Mouse (Mus musculus): ENCODE data around the gene Snx8. TPM values are rescaled to one million over a fixed set of nuclear protein-coding genes. Genes with fewer than 3 reads are reported as not detected.

Snx8 gene
- polyA plus RNA-seq (2012; rRNA removed), result 8.5 and 8.7 TPM in 2 replicates

DNA sequence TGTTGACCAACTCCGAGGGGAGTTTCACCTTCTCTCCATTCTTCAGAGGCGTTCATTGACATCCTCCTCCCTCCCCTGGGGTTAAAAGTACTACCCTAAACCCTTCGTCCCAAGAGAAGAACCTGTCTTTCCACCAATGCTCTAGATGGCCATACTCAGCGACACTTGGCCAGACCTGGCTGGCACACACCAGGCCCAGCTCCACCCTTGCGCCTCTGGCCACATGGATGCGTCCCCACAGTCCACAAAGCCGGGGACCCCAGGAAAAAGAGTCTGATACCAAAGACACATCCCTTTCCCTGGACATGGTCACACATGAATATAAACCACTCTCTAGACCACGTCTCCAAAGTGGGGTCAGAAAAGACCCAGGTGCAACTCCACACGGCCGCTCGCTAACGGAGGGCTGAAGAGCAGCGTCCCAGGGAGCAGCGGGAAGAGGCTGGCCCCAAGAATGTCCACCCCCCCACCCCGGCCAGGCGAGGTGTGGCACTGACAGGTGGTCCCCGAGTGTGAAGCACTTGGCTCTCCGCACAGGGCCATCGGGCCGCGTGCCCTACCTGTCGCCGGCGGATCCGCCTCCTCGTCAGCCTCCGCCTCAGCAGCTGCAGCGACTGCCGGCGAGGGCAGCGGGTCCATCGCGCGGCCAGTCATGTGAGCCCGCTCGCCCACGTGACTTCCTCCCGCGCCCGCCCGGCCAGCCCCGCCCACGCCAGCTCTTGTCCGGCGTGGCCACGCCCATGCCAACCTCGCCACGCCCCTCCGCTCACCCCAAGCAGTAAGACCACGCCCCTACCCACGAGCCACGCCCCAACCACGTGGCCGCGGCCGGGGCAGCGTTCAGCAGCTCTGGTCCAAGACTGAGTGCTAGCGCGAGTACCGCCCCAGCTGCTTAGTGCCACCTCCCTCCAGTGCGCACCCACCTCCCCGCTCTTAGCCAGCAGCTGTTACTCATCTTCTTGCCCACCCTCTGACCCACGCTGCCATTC is at the start of gene Snx8:
Gene Snx8 (minus strand): TSS at position 675 of the 989 bp plus-strand sequence.
- H3K4me1 ChIP-seq (ENCODE audit: control insufficient read depth, insufficient read depth, low read length), result peaks cover 1% of the 10 kb centered on the region; the same call in 1 of the 2 replicates
- H3K4me3 ChIP-seq (ENCODE audit: insufficient read depth, low read length), result peak within 1 kb of the TSS; percentile 36
- no peak for TF ChIP-seq POLR2A (IDR thresholded peaks at IDR 0.05; ENCODE audit: extremely low read depth, insufficient read depth, low read length)
- no peak for TF ChIP-seq CTCF (IDR thresholded peaks at IDR 0.05; ENCODE audit: extremely low read depth, insufficient read depth, low read length)
- H3K27ac ChIP-seq (ENCODE audit: insufficient read depth, low read length), result no peak within 1 kb of the TSS

DNA sequence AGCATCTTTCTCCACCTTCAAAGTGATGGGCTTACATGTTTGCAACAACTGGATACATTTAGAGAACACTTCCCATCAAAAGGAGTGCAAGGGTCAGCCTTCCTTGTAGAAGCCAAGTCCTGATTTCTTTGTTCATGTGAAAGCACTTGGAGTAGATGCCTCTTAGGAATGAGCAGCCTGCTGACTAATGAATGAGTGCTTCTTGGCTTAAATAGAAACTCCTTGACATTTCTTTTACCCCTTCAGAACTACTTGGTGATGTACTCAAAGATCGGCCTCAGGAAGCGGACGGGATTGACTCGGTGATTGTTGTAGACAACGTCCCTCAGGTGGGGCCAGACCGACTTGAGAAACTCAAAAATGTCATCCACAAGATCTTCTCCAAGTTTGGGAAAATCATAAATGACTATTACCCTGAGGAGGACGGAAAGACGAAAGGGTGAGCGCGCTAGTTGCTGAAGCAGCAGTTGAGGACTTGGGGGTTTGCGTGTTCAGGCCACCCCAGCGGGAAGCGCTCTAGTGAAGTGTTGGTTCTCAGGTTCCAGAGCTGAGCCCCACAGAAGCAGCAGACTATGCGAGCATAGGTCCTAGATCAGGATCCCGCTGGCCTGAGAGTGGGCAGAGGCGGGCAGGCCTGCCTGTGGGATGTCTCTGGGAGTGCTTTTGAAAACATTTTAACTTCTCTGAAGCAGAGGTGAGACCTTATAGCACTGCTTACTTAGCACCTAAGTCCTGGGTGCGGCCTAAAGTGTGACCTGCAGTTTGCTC is 36.1 kb upstream of the Snx8 start:
- peaks cover 9% of the 10 kb centered on the region for H3K4me1 ChIP-seq (ENCODE audit: control insufficient read depth, insufficient read depth, low read length)
- no peak overlapping the region for H3K27ac ChIP-seq (ENCODE audit: insufficient read depth, low read length)
- H3K4me3 ChIP-seq (ENCODE audit: insufficient read depth, low read length), result no peak overlapping the region
- TF ChIP-seq CTCF (IDR thresholded peaks at IDR 0.05; ENCODE audit: extremely low read depth, insufficient read depth, low read length), result no peak
- TF ChIP-seq POLR2A (IDR thresholded peaks at IDR 0.05; ENCODE audit: extremely low read depth, insufficient read depth, low read length), result no peak

DNA sequence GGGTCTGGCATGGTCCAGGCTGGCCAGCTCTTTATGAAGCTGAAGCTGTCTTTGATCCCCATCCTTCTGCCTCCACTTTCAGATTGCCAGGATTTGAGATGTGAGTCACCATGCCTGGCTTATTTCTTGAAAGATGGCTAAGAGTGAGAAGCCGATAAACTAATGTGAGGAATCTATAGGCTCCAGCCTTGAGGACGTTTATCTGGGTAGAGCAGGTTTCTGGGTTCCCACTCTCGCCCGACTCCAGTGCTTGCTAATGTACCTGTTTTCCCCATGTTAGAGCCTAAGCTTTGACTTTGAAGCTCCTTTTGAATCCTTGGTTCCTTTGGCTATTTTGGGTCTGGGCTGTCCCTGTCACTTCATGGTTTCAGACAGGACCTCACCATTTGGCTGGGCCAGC is 31.6 kb upstream of the Snx8 start:
- Histone ChIP-seq H3K4me1 (ENCODE audit: control insufficient read depth, insufficient read depth, low read length) (peaks cover 10% of the 10 kb centered on the region), H3K27ac (ENCODE audit: insufficient read depth, low read length) (no peak overlapping the region), H3K4me3 (ENCODE audit: insufficient read depth, low read length) (peak overlapping the region; percentile 69; the same call in 1 of the 2 replicates)
- TF ChIP-seq CTCF (IDR thresholded peaks at IDR 0.05; ENCODE audit: extremely low read depth, insufficient read depth, low read length) (no peak), POLR2A (IDR thresholded peaks at IDR 0.05; ENCODE audit: extremely low read depth, insufficient read depth, low read length) (no peak)

DNA sequence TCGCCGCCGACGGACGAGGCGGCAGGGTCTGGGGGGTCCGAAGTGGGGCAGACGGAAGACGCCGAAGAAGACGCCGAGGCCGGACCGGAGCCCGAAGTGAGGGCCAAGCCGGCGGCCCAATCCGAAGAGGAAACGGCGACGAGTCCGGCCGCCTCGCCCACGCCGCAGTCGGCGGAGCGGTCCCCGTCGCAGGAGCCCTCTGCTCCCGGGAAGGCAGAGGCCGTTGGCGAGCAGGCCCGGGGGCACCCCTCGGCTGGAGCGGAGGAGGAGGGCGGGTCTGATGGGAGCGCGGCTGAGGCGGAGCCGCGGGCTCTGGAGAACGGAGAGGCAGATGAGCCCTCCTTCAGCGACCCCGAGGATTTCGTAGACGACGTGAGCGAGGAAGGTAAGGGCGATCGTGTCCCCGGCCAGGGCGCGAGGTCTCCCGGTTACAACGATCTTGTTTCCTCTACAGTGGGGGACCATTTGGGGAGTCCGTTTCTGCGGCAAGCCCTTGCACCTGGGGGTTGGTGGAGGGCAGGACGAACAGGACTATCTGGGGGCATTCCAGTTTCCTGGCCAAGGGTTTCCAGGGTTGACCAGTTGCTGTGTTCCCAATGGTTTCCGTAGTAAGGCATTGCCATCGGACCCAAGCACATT is 30.5 kb upstream of the Snx8 start:
- TF ChIP-seq POLR2A (IDR thresholded peaks at IDR 0.05; ENCODE audit: extremely low read depth, insufficient read depth, low read length), result no peak
- TF ChIP-seq CTCF (IDR thresholded peaks at IDR 0.05; ENCODE audit: extremely low read depth, insufficient read depth, low read length), result no peak
- H3K4me1 ChIP-seq (ENCODE audit: control insufficient read depth, insufficient read depth, low read length), result peaks cover 10% of the 10 kb centered on the region
- H3K27ac ChIP-seq (ENCODE audit: insufficient read depth, low read length), result 0 out of 2 replicates have a peak overlapping the region, but pooled peaks have one; percentile 55

DNA sequence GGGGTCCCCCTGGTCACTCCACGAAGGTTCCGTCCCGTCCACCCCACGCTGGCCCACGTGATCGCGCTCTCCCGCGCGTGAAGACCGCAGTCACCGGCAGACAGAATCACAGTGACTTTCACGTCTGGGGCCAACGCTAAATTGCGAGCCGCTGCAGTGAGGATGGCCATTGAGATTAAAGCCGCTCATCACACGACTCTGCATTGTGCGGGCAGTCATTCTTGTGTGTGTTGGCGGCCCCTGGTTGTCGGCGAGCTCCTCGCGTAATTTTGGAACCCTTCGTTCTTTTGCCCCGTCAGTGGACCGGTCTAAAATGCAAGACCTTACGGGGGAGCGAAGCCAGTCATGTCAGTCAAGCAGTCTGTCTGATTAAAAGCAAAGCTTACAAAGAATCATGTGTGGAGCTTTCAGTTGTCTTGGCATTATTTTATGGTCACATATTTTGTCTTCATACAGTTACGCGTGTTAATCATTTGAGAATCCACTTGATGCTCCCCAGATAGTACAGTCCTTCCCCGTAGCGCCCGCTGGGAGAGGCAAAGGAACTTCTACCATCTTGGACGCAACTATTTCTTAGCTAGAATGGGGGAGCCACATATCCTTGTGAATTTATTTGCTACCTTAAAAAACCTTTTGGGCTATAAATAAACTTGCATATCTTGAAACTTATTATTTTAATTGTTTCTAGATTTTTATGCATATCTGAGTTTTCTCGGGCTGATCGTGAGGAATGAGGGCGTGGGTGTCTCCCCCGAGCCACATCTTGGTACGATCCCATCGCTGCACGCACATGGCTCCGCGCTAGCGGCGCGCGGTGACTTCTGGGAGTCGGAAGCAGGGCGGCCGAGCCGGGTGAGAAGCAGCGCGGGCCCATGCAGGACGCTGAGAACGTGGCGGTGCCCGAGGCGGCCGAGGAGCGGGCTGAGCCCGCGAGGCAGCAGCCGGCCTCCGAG is 29.7 kb upstream of the Snx8 start, which contains the start of gene Eif3b:
Gene Eif3b (plus strand): TSS at position 840 of the 953 bp plus-strand sequence.
- TF ChIP-seq CTCF (IDR thresholded peaks at IDR 0.05; ENCODE audit: extremely low read depth, insufficient read depth, low read length) (no peak), POLR2A (IDR thresholded peaks at IDR 0.05; ENCODE audit: extremely low read depth, insufficient read depth, low read length) (peak; percentile 86)
- Histone ChIP-seq H3K4me3 (ENCODE audit: insufficient read depth, low read length) (peak within 1 kb of the TSS; percentile 69), H3K4me1 (ENCODE audit: control insufficient read depth, insufficient read depth, low read length) (peaks cover 10% of the 10 kb centered on the region), H3K27ac (ENCODE audit: insufficient read depth, low read length) (peak within 1 kb of the TSS; percentile 88)

More for the DNA sequence above, 30.5 kb upstream of the Snx8 start:
- peak overlapping the region; percentile 69 for H3K4me3 ChIP-seq (ENCODE audit: insufficient read depth, low read length)

DNA sequence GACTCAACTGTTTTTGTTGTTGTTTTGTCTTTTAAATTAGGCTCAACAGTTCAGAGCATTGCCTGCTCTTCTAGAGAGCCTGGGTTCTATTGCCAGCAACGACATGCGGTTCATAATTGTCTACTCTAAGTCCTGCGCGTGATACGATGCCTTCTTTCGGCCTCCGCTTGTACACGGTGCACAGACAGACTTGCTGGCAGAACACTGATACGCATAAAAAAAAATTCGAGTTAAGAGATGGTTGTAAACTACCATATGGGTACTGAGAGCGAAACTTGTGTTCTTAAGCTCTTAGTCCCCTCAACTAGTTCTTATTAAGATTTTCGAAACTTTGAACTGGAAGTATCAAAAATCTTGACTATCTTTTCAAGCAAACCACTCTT is 29.0 kb upstream of the Snx8 start:
- Histone ChIP-seq H3K4me3 (ENCODE audit: insufficient read depth, low read length) (peak overlapping the region; percentile 69), H3K27ac (ENCODE audit: insufficient read depth, low read length) (peak overlapping the region; percentile 88; the same call in 1 of the 2 replicates), H3K4me1 (ENCODE audit: control insufficient read depth, insufficient read depth, low read length) (peaks cover 10% of the 10 kb centered on the region)
- TF ChIP-seq CTCF (IDR thresholded peaks at IDR 0.05; ENCODE audit: extremely low read depth, insufficient read depth, low read length), result no peak
- no peak for TF ChIP-seq POLR2A (IDR thresholded peaks at IDR 0.05; ENCODE audit: extremely low read depth, insufficient read depth, low read length)

DNA sequence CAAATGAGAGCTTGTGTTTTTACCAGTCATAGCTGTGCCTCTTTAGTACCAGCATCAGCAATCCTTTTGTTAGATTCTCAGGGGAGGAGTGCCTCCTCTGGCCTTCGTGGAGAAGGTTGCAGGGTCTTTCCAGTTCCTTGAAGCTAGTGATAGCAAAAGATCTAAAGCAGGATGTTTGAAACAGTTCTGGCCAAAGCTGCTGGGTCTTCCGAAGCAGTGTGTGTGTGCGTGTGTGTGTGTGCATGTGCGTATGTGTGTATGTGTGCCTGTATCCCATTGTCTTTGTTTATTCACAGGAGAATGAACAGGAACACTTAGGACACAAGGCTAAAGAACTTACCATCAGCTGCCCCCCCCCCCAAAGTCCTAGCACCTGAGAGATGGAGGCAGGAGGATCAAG is 25.6 kb upstream of the Snx8 start:
- Histone ChIP-seq H3K4me1 (ENCODE audit: control insufficient read depth, insufficient read depth, low read length) (no peaks in the 10 kb centered on the region), H3K4me3 (ENCODE audit: insufficient read depth, low read length) (no peak overlapping the region), H3K27ac (ENCODE audit: insufficient read depth, low read length) (no peak overlapping the region)
- TF ChIP-seq CTCF (IDR thresholded peaks at IDR 0.05; ENCODE audit: extremely low read depth, insufficient read depth, low read length), result no peak
- no peak for TF ChIP-seq POLR2A (IDR thresholded peaks at IDR 0.05; ENCODE audit: extremely low read depth, insufficient read depth, low read length)

DNA sequence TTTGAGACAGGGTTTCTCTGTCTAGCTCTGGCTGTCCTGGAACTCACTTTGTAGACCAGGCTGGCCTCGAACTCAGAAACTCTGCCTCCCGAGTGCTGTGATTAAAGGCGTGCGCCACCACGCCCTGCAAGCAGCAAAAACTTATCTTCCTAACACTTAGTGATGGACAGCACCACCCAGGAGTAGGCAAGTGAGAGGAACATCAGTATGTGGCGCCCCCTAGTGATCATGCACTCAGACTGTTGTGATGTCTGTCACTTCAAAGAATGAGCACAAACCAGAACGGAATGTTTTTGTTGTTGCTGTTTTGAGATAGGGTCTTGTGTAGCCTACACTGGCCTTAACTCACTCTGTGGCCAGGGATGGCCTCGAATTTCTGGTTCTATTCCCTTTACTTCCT is 22.3 kb upstream of the Snx8 start:
- Histone ChIP-seq H3K27ac (ENCODE audit: insufficient read depth, low read length) (no peak overlapping the region), H3K4me1 (ENCODE audit: control insufficient read depth, insufficient read depth, low read length) (no peaks in the 10 kb centered on the region), H3K4me3 (ENCODE audit: insufficient read depth, low read length) (no peak overlapping the region)
- TF ChIP-seq POLR2A (IDR thresholded peaks at IDR 0.05; ENCODE audit: extremely low read depth, insufficient read depth, low read length), result no peak
- TF ChIP-seq CTCF (IDR thresholded peaks at IDR 0.05; ENCODE audit: extremely low read depth, insufficient read depth, low read length), result peak; percentile 68
